Mouse (Mus musculus) lung, embryonic 15.5 days (tissue): ENCODE data around the gene Limch1. TPM values are rescaled to one million over a fixed set of nuclear protein-coding genes. Genes with fewer than 3 reads are reported as not detected.

ENCODE experiments used
- ATAC-seq: fragments of 200-750 bp; cut with Nextera tagmentation; 2 replicates; pipeline ENCODE4 v1.8.0; 2017; ENCODE audit warnings: moderate number of reproducible peaks, borderline replicate concordance; ENCODE audit not compliant: low FRiP score, low TSS enrichment; ENCODE audit errors: extremely low read depth
- H3K27ac ChIP-seq: fragments of 300-500 bp; sonication (generic); 2 replicates; pipeline ENCODE4 v1.5.1; 2015; ENCODE audit warnings: moderate library complexity, mild to moderate bottlenecking, inconsistent platforms
- H3K27me3 ChIP-seq: fragments of 300-500 bp; sonication (generic); 2 replicates; pipeline ENCODE4 v1.6.1; 2015; ENCODE audit warnings: inconsistent platforms
- H3K36me3 ChIP-seq: fragments of 300-500 bp; sonication (generic); 2 replicates; pipeline ENCODE4 v1.6.1; 2015; ENCODE audit warnings: inconsistent platforms
- H3K4me1 ChIP-seq: fragments of 300-500 bp; sonication (generic); 2 replicates; pipeline ENCODE4 v1.6.1; 2015; ENCODE audit warnings: inconsistent platforms
- H3K4me2 ChIP-seq: fragments of 300-500 bp; sonication (generic); 2 replicates; pipeline ENCODE4 v1.6.1; 2015; ENCODE audit warnings: inconsistent platforms, mild to moderate bottlenecking, moderate library complexity
- H3K4me3 ChIP-seq: fragments of 300-500 bp; sonication (generic); 2 replicates; pipeline ENCODE4 v1.5.1; 2015; ENCODE audit warnings: mild to moderate bottlenecking, inconsistent platforms
- H3K9ac ChIP-seq: fragments of 300-500 bp; sonication (generic); 2 replicates; pipeline ENCODE4 v1.6.1; 2015; ENCODE audit warnings: inconsistent platforms
- H3K9me3 ChIP-seq: fragments of 300-500 bp; sonication (generic); 2 replicates; pipeline ENCODE4 v1.6.1; 2016; ENCODE audit warnings: inconsistent platforms
- WGBS: fragments of 180-500 bp; shearing (Covaris S2); methylation state at CpG from one replicate; pipeline ENCODE4 v1.1.7; 2015; 5-methylcytosine and 5-hydroxymethylcytosine counted together
- polyA plus RNA-seq: library from polyadenylated mRNA; unstranded; fragments of >200 nt; fragmentation: Nextera tagmentation; extraction: Ambion mirVana; gene quantifications from 2 replicates; pipeline ENCODE4 v1.2.1, GENCODE M21; 2015

Gene Limch1
- polyA plus RNA-seq, 1 experiment from 2014 or later: 77.2 TPM

DNA sequence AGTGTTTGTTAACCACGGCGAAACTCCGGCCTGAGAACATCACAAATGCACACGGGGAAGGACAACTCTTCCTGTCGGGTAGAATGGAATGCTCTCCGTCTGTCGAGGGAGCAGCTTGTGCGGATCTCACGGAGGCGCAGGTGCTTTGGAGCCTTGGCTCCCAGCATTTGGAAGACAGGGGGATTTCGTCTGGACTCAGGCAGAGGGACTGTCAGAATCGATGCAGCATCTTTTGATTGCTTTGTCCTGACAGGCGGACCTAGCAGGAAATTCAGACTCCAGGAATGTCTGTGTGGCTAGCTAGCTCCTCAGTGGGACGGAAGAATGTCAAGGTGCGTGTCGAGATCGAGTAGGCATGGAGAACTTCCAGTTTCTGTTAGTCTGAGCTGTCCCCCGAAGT, 71.1 kb downstream of the Limch1 start:
- Histone ChIP-seq H3K27me3 (no peaks in the 10 kb centered on the region), H3K4me1 (peaks cover 13% of the 10 kb centered on the region; the same call in 1 of the 2 replicates), H3K9ac (no peak overlapping the region), H3K4me2 (peak overlapping the region; percentile 11; the same call in 1 of the 2 replicates), H3K36me3 (no peaks in the 10 kb centered on the region), H3K9me3 (no peaks in the 10 kb centered on the region), H3K27ac (no peak overlapping the region), H3K4me3 (0 out of 2 replicates have a peak overlapping the region, but pooled peaks have one; percentile 7)
- no peak for ATAC-seq
- 54% methylated on average over 18 of the region's 18 CpGs for WGBS

DNA sequence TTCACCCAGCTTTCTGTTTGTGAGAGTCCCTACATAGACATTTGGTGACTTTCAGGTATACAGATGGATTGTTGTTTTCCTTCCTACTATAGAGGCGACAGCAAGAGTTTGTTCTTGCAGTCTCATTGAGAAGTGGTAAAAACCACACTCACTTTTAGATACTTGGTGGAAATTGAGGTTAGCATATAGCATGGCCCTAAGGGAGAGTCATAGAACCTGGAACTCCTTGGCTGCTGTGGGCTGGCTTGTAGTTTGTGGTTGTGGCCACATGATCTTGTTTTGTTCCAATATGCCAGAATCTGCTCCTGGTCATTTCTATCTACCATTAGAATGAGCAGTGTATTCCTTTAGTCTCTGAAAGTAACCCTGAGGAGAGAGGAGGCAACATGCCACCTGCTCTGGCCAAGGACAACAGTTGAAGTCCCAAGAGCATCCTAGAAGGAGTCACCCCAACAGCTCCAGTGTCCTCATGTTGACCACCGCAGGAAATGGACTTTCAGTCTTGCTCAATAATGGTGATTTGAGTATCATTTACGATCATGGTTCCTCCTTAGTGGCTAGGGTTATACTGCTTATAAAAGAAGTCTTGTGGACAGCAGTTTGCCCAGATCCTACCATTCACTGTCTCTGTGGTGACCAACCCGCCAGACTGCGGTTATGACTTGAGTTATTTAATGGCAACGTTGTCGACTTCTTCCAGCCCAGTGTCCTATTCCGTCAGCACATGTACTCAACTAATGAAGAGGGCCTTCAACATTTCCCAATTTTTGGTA, 71.7 kb downstream of the Limch1 start:
- Histone ChIP-seq H3K4me2 (0 out of 2 replicates have a peak overlapping the region, but pooled peaks have one; percentile 11), H3K4me3 (no peak overlapping the region), H3K27ac (no peak overlapping the region), H3K4me1 (peaks cover 15% of the 10 kb centered on the region; the same call in 1 of the 2 replicates), H3K9me3 (no peaks in the 10 kb centered on the region), H3K9ac (no peak overlapping the region), H3K36me3 (no peaks in the 10 kb centered on the region), H3K27me3 (no peaks in the 10 kb centered on the region)
- ATAC-seq: no peak
- 93% methylated on average over 8 of the region's 8 CpGs for WGBS

DNA sequence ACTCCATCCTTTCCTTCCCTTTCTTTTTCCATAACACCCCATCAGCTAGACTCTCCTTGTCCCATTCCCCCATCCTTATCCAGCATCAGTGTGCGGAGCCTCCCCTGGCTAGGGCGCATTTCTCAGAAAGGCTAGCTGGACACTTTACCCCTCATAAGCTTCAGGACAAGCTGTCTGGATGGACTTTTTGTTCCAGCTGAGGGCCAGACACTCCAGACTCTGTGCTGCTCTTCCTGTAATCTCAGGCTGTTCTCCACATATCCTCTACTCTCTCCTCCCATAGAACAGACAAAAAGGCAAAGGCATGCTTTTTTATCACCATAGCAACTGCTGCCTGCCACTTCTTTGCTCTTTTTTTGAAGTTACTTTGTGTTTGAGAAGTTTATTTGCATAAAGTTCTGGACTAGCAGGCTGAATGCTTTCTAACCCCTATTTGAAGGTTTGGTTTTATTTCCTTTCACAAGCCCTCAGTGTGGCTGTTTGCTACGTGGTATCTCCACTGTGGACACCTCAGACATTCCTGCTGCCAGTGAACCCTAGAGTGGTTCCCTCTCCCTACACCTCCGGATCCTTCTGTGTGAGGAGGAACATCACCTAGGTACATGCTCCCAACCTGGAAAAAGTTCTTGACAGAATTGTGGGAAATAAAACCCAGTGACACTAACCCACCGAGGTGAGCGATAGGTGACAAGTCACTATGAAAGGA, 77.0 kb downstream of the Limch1 start:
- Histone ChIP-seq H3K9me3 (no peaks in the 10 kb centered on the region), H3K9ac (no peak overlapping the region), H3K27ac (no peak overlapping the region), H3K4me1 (0 out of 2 replicates have a peak, but pooled peaks cover 7% of the 10 kb centered on the region), H3K4me2 (no peak overlapping the region), H3K4me3 (no peak overlapping the region), H3K27me3 (no peaks in the 10 kb centered on the region), H3K36me3 (no peaks in the 10 kb centered on the region)
- WGBS: 81% methylated on average over 6 of the region's 6 CpGs
- no peak for ATAC-seq

DNA sequence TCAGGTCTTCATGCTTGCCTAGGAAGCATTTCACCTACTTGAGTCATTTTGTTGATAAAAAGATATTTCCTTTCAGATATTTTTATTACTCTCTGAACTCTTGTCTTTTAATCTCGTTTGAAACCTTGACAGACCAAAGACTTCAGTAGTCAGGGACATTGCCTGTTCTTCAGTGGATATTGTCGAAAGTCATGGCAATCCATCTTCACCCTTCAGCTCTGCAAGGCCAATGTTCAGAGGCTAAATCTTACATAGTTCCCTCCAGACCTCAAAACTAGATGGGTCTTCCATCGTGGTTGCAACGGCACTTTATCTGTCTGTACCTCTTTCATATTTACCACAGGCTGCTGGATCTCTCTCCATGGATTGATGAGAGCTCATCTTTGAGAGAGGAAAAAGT, 80.0 kb downstream of the Limch1 start:
- no peaks in the 10 kb centered on the region for H3K27me3 ChIP-seq
- H3K9ac ChIP-seq: no peak overlapping the region
- WGBS: 86% methylated on average over 4 of the region's 4 CpGs
- no peak overlapping the region for H3K4me2 ChIP-seq
- H3K4me1 ChIP-seq: 0 out of 2 replicates have a peak, but pooled peaks cover 7% of the 10 kb centered on the region
- no peaks in the 10 kb centered on the region for H3K36me3 ChIP-seq
- H3K9me3 ChIP-seq: no peaks in the 10 kb centered on the region
- ATAC-seq: no peak
- no peak overlapping the region for H3K27ac ChIP-seq
- no peak overlapping the region for H3K4me3 ChIP-seq

DNA sequence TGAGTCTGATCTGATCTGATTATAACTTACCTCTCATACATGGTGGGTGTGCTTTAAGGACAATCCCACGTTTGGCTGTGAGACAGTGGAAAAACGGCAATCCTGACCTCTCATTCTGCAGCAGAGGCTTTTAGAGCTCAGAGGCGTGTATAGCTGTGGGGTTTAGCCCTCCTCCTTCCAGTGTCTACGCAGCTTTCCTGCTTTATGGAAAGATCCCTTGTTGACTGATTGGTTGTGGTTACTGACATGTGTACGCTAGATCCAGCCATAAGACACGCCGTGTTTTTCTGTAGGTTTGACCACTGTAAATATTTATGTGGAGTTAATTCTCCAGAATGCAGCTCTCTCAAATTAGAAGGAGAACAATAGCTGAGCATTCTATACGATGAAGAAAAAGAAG, 81.2 kb downstream of the Limch1 start:
- ATAC-seq: no peak
- H3K9me3 ChIP-seq: no peaks in the 10 kb centered on the region

DNA sequence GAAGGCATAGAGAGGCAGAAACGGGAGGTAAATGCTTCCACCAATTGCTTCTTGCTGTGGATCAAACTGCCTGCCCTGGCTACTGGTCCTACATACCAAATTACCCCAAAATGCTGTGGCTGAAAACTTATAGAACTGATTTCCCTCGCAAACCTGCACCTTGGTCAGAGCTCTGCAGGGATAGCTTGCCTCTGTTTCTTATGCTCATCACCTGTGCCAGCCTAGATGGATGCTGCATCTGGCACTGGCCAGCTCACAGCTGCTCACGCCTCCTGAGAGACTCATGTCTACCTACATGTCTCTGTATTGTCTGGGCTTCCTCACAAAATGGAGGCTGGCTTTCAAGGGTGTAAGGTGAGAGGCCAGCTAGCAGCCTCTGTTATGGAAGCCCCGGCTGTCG, 83.9 kb downstream of the Limch1 start:
- Histone ChIP-seq H3K27ac (no peak overlapping the region), H3K27me3 (no peaks in the 10 kb centered on the region), H3K4me3 (no peak overlapping the region), H3K4me2 (no peak overlapping the region), H3K4me1 (0 out of 2 replicates have a peak, but pooled peaks cover 1% of the 10 kb centered on the region), H3K9ac (no peak overlapping the region), H3K36me3 (no peaks in the 10 kb centered on the region), H3K9me3 (no peaks in the 10 kb centered on the region)
- no peak for ATAC-seq
- whole genome bisulfite sequencing: 85% methylated on average over 5 of the region's 5 CpGs

More for the DNA sequence above, 81.2 kb downstream of the Limch1 start:
- Histone ChIP-seq H3K27ac (no peak overlapping the region), H3K4me1 (0 out of 2 replicates have a peak, but pooled peaks cover 7% of the 10 kb centered on the region), H3K9ac (no peak overlapping the region), H3K4me3 (no peak overlapping the region), H3K4me2 (no peak overlapping the region), H3K27me3 (no peaks in the 10 kb centered on the region), H3K36me3 (no peaks in the 10 kb centered on the region)
- WGBS: 43% methylated on average over 8 of the region's 8 CpGs

DNA sequence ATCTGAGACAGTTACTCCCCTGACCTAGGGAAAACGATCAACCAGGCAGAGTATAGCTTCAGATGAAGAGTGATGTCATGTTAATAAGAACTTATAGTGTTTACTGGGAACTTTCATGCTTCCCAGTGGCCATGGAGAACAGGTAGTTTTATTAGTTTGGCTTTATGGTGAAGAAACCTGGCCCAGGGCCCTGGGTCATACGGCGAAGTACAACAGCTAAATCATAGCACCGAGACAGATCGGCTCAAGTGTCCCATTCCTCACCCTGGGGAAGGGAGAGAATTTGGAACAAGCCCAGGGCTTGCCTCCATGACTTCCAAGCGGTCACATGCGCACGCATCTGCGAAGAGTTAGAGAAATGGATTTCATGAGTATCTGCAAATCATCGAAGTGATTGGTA, 84.6 kb downstream of the Limch1 start:
- no peak for ATAC-seq
- Histone ChIP-seq H3K27me3 (no peaks in the 10 kb centered on the region), H3K4me1 (0 out of 2 replicates have a peak, but pooled peaks cover 5% of the 10 kb centered on the region), H3K4me3 (no peak overlapping the region), H3K27ac (no peak overlapping the region), H3K9ac (no peak overlapping the region), H3K9me3 (no peaks in the 10 kb centered on the region), H3K4me2 (no peak overlapping the region), H3K36me3 (no peaks in the 10 kb centered on the region)
- 94% methylated on average over 10 of the region's 10 CpGs for WGBS

DNA sequence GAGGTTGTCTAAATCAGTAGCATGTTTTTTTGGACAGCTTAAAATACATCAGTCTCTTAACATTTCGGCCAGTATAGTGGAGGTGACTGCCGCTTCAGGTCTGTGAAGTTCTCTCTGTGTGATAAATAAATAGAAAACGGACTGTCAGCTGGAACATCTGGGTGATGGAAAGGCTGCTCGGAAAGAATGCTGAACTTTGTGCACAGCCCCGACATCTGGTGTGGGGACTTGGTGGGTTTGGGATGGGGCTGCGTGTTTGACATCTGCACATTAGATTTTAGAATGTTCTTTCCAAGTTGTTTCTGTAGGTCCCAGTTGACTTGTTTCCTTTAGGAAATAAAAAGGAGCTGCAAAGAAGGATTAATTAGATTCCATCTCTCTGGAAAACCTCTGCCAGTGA, 89.1 kb downstream of the Limch1 start:
- H3K27ac ChIP-seq: no peak overlapping the region
- ATAC-seq: 0 out of 2 replicates have a peak, but pooled peaks have one; percentile 27
- no peak overlapping the region for H3K4me2 ChIP-seq
- WGBS: 19% methylated on average over 6 of the region's 6 CpGs
- H3K9me3 ChIP-seq: no peaks in the 10 kb centered on the region
- H3K4me1 ChIP-seq: 0 out of 2 replicates have a peak, but pooled peaks cover 5% of the 10 kb centered on the region
- no peaks in the 10 kb centered on the region for H3K27me3 ChIP-seq
- no peak overlapping the region for H3K4me3 ChIP-seq
- no peak overlapping the region for H3K9ac ChIP-seq
- H3K36me3 ChIP-seq: no peaks in the 10 kb centered on the region

DNA sequence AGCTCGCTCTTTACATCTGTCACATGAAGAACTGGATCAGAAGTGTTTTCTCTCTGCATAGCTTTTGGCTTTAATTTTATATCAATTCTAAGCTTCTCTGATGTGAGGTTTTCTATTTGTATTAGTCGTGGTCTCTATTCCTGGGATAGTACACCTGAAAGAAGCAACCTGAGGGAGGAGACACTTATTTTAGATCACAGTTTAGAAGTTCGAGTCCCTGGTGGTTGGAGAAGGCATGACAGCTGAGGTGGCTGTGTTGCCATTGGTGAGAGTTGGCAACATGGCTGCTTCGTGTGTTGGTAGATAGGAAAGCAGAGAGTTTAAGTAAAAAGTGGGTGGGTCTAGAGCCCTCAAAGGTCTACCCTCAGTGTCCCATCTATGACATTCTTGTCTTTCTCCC, 91.3 kb downstream of the Limch1 start:
- WGBS: 88% methylated on average over 4 of the region's 4 CpGs
- Histone ChIP-seq H3K9ac (no peak overlapping the region), H3K4me2 (no peak overlapping the region), H3K4me3 (no peak overlapping the region), H3K9me3 (no peaks in the 10 kb centered on the region), H3K27ac (no peak overlapping the region), H3K27me3 (no peaks in the 10 kb centered on the region), H3K36me3 (no peaks in the 10 kb centered on the region), H3K4me1 (0 out of 2 replicates have a peak, but pooled peaks cover 5% of the 10 kb centered on the region)
- no peak for ATAC-seq

DNA sequence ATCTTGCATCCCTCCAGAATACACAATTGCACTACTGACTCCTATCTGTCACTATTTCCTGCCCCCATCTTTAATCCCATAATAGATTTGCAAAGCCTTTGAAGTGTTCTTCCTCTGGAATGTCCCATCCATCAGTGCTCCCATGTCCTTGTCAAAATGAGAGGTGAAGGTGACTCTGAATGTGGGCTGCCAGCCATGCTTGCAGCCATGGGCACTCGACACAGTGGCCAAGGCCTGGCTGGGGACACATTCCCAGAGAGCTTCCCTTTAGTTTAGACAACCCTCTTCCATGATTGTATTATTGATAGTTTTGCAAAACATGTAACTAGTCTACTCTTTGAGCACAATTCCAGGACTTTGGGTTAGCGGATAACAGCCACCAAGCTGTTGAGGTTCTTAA, 96.3 kb downstream of the Limch1 start:
- ATAC-seq: no peak
- Histone ChIP-seq H3K4me1 (peaks cover 4% of the 10 kb centered on the region; the same call in 1 of the 2 replicates), H3K9ac (no peak overlapping the region), H3K9me3 (no peaks in the 10 kb centered on the region), H3K36me3 (no peaks in the 10 kb centered on the region), H3K27ac (no peak overlapping the region), H3K27me3 (no peaks in the 10 kb centered on the region), H3K4me3 (no peak overlapping the region), H3K4me2 (no peak overlapping the region)
- 76% methylated on average over 2 of the region's 2 CpGs for WGBS

DNA sequence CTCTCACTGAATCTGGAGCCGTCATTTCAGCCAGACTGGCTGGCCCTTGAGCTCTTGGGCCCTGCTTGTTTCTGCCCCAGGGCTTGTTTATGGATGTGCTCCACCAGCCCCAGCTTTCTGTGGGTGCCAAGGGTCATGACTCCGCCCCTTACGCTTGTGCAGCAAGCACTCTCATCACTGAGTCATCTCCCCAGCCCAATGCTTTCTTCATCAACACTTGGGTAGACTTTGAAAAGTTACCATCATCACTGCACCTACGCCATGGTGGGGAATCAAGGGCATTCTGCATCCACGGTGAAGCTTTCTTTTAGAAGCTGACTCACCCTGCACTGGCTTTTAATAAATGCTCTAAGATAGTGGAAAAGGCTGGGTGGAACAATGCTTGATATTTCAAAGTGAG, 97.1 kb downstream of the Limch1 start:
- Histone ChIP-seq H3K4me2 (no peak overlapping the region), H3K4me1 (peaks cover 4% of the 10 kb centered on the region; the same call in 1 of the 2 replicates), H3K9me3 (no peaks in the 10 kb centered on the region), H3K27me3 (no peaks in the 10 kb centered on the region), H3K4me3 (no peak overlapping the region), H3K27ac (no peak overlapping the region), H3K36me3 (no peaks in the 10 kb centered on the region), H3K9ac (no peak overlapping the region)
- ATAC-seq: no peak
- 92% methylated on average over 5 of the region's 5 CpGs for WGBS

DNA sequence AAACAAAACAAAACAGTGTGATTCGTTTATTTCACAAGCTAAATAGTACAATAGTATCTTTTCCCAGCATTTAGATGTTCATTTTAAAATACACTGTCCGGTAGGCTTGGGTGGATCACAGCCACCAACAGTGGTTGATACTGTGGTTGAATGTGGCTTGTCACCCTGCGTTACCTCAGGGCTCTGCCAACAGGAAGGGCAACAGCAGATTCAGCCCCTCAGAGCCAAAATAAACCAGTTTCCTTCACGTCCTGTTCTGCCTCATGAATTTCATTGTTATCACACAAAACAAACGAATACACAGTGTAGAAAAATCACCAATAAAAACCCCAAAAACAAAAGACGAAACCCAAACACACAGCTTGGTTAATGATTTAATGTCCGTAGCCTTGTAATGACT, 102.5 kb downstream of the Limch1 start:
- H3K36me3 ChIP-seq: no peaks in the 10 kb centered on the region
- H3K9ac ChIP-seq: no peak overlapping the region
- no peak overlapping the region for H3K27ac ChIP-seq
- H3K9me3 ChIP-seq: no peaks in the 10 kb centered on the region
- H3K27me3 ChIP-seq: no peaks in the 10 kb centered on the region
- no peak overlapping the region for H3K4me3 ChIP-seq
- H3K4me2 ChIP-seq: no peak overlapping the region
- ATAC-seq: no peak
- 63% methylated on average over 7 of the region's 7 CpGs for WGBS
- peaks cover 8% of the 10 kb centered on the region; the same call in 1 of the 2 replicates for H3K4me1 ChIP-seq
